Mouse (Mus musculus): ENCODE results near the gene Ugt1a8. TPM values are rescaled to one million over a fixed set of nuclear protein-coding genes. Genes with fewer than 3 reads are reported as not detected.
"Not testable (repeated sequence)": the region's sequence is repeated elsewhere in the genome, so short reads cannot be mapped to it uniquely, and the experiment has no call there.

Gene Ugt1a8
- polyA plus RNA-seq, 1 experiment, result not detected

DNA sequence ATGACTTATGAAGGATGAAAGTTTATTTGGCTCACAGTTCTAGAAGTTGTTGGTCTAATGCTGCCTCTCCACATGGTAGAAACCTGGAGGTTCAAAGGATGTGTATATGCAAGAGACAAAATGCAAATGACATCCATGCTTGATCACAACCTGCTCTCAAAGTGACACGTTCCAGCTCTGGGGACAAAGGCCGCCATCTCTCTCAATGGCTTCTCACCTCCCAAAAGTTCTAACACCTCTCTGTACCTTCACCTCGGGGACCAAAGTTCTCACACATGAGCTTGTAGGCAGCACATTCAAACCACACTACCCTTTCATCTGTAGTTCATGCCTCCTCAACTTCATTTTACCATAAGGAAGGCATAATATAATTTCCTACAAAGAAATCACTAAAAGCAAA is 130.0 kb downstream of the Ugt1a8 start:
- TF ChIP-seq TAL1 (IDR thresholded peaks at IDR 0.05; ENCODE audit: low read length) (no peak), GATA1 (IDR thresholded peaks at IDR 0.05; ENCODE audit: low read length) (no peak)
- Histone ChIP-seq H3K4me1 (ENCODE audit: control insufficient read depth) (peaks cover 3% of the 10 kb centered on the region; the same call in 1 of the 2 replicates), H3K9me3 (ENCODE audit: control insufficient read depth, low read length) (peaks cover 16% of the 10 kb centered on the region), H3K36me3 (ENCODE audit: control insufficient read depth) (no peaks in the 10 kb centered on the region), H3K4me3 (replicated peaks) (no peak overlapping the region), H3K27me3 (ENCODE audit: control insufficient read depth) (no peaks in the 10 kb centered on the region)

DNA sequence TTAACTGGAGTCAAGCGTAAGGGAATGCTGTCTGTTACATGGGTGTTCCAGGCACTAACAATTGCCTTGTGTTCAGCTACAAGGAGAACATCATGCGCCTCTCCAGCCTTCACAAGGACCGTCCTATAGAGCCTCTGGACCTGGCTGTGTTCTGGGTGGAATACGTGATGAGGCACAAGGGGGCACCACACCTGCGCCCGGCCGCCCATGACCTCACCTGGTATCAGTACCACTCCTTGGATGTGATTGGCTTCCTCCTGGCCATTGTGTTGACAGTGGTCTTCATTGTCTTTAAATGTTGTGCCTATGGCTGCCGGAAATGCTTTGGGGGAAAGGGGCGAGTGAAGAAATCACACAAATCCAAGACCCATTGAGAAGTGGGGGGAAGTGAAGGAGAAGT is 130.4 kb downstream of the Ugt1a8 start:
- Histone ChIP-seq H3K4me3 (replicated peaks) (no peak overlapping the region), H3K36me3 (ENCODE audit: control insufficient read depth) (no peaks in the 10 kb centered on the region), H3K4me1 (ENCODE audit: control insufficient read depth) (peaks cover 3% of the 10 kb centered on the region; the same call in 1 of the 2 replicates), H3K9me3 (ENCODE audit: control insufficient read depth, low read length) (peaks cover 16% of the 10 kb centered on the region), H3K27me3 (ENCODE audit: control insufficient read depth) (no peaks in the 10 kb centered on the region)
- TF ChIP-seq TAL1 (IDR thresholded peaks at IDR 0.05; ENCODE audit: low read length) (no peak), GATA1 (IDR thresholded peaks at IDR 0.05; ENCODE audit: low read length) (no peak)

DNA sequence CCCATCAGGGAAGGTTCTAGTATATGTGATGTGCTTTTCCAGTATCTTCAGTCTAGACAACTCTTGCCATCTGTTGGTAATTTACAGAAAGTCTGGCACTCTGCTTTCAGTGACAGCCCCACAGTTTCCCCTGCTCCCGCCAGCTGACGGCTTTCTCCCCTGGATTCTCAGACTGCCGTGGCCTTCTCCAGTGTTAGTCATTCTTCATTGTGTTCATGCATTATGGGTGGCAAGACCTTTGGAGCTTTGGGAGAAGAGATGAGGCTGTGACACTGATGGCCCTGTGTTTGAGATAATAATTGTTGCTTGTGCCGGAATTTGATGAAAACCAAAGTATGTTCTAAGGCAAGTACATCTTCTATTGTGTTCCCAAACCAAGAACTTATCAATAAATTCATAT is 131.0 kb downstream of the Ugt1a8 start:
- H3K4me3 ChIP-seq (replicated peaks), result no peak overlapping the region
- TF ChIP-seq TAL1 (IDR thresholded peaks at IDR 0.05; ENCODE audit: low read length), result no peak
- TF ChIP-seq GATA1 (IDR thresholded peaks at IDR 0.05; ENCODE audit: low read length), result no peak
- peaks cover 3% of the 10 kb centered on the region; the same call in 1 of the 2 replicates for H3K4me1 ChIP-seq (ENCODE audit: control insufficient read depth)
- peaks cover 16% of the 10 kb centered on the region for H3K9me3 ChIP-seq (ENCODE audit: control insufficient read depth, low read length)
- H3K36me3 ChIP-seq (ENCODE audit: control insufficient read depth), result no peaks in the 10 kb centered on the region
- H3K27me3 ChIP-seq (ENCODE audit: control insufficient read depth), result no peaks in the 10 kb centered on the region

DNA sequence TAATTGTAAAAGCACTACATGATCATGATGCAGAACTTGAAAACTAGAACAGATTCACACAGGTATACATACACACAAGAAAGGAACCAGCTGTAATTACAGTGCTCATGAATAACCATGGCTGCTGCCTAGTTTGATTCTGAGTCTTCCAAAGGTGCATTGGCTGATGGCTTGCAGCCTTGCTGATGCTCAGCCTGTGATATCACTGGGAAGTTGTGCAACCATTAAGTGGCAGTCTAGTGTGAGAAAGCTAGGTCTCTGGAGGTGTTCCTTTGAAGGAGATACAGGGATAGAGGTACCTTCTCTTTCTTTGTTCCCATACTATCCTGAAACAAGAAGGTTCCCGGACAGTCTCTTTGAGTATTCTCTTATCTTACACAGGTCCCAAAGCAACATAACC is 131.4 kb downstream of the Ugt1a8 start:
- Histone ChIP-seq H3K4me3 (replicated peaks) (no peak overlapping the region), H3K27me3 (ENCODE audit: control insufficient read depth) (no peaks in the 10 kb centered on the region), H3K9me3 (ENCODE audit: control insufficient read depth, low read length) (peaks cover 14% of the 10 kb centered on the region), H3K4me1 (ENCODE audit: control insufficient read depth) (no peaks in the 10 kb centered on the region), H3K36me3 (ENCODE audit: control insufficient read depth) (no peaks in the 10 kb centered on the region)
- TF ChIP-seq TAL1 (IDR thresholded peaks at IDR 0.05; ENCODE audit: low read length) (no peak), GATA1 (IDR thresholded peaks at IDR 0.05; ENCODE audit: low read length) (no peak)

DNA sequence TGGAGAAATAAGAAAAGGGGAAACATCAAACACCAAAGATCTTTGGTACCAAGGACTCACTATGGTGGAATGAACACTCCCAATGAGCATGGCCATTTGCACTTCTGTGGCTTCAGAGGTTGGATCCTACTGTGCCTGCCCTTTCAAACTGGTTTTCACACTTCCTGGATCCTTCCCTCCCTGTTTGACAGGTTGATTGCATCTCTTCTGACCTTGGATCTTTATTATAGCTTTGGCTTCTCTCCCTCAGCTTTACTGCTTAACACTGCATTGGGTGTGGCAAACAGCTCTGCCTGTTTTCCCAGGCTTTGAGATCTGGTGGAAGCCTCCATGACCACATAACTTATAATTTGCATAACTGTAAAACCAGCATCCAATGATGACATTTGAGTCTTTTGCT is 132.7 kb downstream of the Ugt1a8 start:
- TF ChIP-seq TAL1 (IDR thresholded peaks at IDR 0.05; ENCODE audit: low read length), result no peak
- no peak for TF ChIP-seq GATA1 (IDR thresholded peaks at IDR 0.05; ENCODE audit: low read length)
- H3K9me3 ChIP-seq (ENCODE audit: control insufficient read depth, low read length), result peaks cover 14% of the 10 kb centered on the region
- no peaks in the 10 kb centered on the region for H3K36me3 ChIP-seq (ENCODE audit: control insufficient read depth)
- no peaks in the 10 kb centered on the region for H3K4me1 ChIP-seq (ENCODE audit: control insufficient read depth)
- no peaks in the 10 kb centered on the region for H3K27me3 ChIP-seq (ENCODE audit: control insufficient read depth)
- H3K4me3 ChIP-seq (replicated peaks), result no peak overlapping the region

DNA sequence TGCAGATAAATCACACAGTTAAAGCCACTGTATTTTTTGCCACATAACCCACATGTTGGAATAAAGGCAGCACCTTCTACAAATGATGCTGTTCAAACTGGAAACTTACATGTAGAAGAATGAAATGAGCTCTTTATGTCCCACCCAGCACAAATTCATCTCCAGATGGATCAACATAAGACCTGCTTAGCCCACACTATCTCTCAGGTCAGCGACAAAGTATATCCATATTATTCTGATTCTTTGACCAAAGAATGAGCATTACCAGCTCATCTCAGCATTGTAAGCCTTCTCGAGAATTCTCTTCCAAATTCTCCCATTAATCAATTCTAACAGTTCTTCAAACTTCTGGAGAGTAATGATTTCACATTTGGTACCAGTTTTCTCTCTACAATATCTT is 134.6 kb downstream of the Ugt1a8 start:
- H3K36me3 ChIP-seq (ENCODE audit: control insufficient read depth), result no peaks in the 10 kb centered on the region
- H3K4me3 ChIP-seq (replicated peaks), result no peak overlapping the region
- peaks cover 15% of the 10 kb centered on the region for H3K9me3 ChIP-seq (ENCODE audit: control insufficient read depth, low read length)
- TF ChIP-seq GATA1 (IDR thresholded peaks at IDR 0.05; ENCODE audit: low read length), result no peak
- TF ChIP-seq TAL1 (IDR thresholded peaks at IDR 0.05; ENCODE audit: low read length), result no peak
- no peaks in the 10 kb centered on the region for H3K4me1 ChIP-seq (ENCODE audit: control insufficient read depth)
- H3K27me3 ChIP-seq (ENCODE audit: control insufficient read depth), result no peaks in the 10 kb centered on the region

DNA sequence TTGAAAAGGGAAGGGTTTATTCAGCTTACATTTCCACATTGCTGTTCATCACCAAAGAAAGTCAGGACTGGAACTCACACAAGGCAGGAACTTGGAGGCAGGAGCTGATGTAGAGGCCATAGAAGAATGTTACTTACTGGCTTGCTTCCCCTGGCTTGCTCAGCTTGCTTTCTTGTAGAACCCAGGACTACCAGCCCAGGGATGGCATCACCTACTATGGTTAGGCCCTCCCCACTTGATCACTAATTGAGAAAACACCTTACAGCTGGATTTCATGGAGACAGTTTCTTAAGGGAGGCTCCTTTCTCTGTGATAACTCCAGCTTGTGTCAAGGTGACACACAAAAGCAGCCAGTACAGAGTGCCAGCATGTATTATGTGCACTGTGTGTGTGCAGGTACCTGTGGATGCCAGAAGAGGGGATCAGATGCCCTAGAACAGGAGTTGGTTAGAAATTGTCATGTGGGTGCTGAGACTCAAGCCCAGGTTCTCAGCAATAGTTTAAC is 135.4 kb downstream of the Ugt1a8 start:
- H3K4me3 ChIP-seq (replicated peaks); H3K36me3 ChIP-seq (ENCODE audit: control insufficient read depth); H3K4me1 ChIP-seq (ENCODE audit: control insufficient read depth); H3K27me3 ChIP-seq (ENCODE audit: control insufficient read depth): not testable (repeated sequence)
- peaks cover 15% of the 10 kb centered on the region for H3K9me3 ChIP-seq (ENCODE audit: control insufficient read depth, low read length)

DNA sequence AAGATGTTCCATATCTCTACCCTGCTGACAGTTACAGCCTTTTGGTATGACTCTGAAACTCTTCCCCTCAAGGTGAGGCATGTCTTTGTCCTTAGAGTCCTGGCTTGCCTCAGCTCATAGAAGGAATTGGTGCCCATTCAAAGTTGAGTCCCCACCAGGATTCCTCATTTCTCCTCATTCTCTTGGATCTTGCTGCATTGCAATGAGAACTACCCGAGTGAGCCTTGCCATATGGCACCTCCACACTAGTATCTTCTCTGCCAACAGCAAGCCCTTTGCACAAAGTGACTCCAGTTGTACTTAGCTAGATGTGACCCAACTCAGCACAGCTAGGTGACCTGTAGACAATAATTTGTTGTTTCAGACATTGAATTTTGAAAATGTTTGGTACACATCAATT is 136.0 kb downstream of the Ugt1a8 start:
- Histone ChIP-seq H3K27me3 (ENCODE audit: control insufficient read depth) (no peaks in the 10 kb centered on the region), H3K4me3 (replicated peaks) (no peak overlapping the region), H3K36me3 (ENCODE audit: control insufficient read depth) (no peaks in the 10 kb centered on the region), H3K4me1 (ENCODE audit: control insufficient read depth) (peaks cover 3% of the 10 kb centered on the region), H3K9me3 (ENCODE audit: control insufficient read depth, low read length) (peaks cover 18% of the 10 kb centered on the region)
- TF ChIP-seq GATA1 (IDR thresholded peaks at IDR 0.05; ENCODE audit: low read length) (no peak), TAL1 (IDR thresholded peaks at IDR 0.05; ENCODE audit: low read length) (no peak)

DNA sequence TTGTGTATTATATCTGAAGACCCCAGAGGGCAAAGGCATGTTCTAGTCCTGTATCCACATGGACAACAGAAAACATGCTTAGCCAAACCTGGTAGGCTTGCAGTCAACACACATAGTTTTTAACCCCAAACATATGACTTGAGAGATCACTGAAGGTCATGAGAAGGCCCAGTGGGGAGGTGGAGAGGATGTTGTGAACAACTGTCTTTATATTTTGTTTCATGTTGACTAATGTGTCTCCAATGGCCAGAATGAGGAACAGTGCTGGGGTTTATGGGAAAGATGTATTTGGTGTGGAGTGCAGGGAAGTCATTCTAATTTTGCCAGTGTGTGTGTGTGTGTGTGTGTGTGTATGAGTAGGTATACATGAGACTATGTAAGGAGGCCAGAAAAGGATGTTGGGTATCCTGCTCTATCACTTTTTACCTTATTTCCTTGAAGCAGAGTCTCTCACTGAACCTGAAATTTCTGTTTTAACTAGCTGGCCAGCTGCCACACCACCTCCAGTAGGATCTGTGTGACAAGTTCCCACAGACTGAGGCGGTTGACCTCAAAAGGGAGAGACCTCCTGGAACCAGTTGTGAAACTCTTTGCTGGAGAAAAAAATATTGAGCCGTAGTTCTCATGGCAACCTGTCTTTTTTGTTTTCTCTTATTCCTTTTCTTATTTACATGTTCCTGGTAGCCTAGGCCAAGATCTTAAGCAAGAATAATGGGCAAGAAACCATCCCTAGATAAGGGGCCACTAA is 136.6 kb downstream of the Ugt1a8 start:
- Histone ChIP-seq H3K9me3 (ENCODE audit: control insufficient read depth, low read length) (peaks cover 18% of the 10 kb centered on the region), H3K4me3 (replicated peaks) (no peak overlapping the region), H3K27me3 (ENCODE audit: control insufficient read depth) (no peaks in the 10 kb centered on the region), H3K4me1 (ENCODE audit: control insufficient read depth) (peaks cover 3% of the 10 kb centered on the region), H3K36me3 (ENCODE audit: control insufficient read depth) (no peaks in the 10 kb centered on the region)
- TF ChIP-seq GATA1 (IDR thresholded peaks at IDR 0.05; ENCODE audit: low read length), result no peak
- TF ChIP-seq TAL1 (IDR thresholded peaks at IDR 0.05; ENCODE audit: low read length), result no peak

DNA sequence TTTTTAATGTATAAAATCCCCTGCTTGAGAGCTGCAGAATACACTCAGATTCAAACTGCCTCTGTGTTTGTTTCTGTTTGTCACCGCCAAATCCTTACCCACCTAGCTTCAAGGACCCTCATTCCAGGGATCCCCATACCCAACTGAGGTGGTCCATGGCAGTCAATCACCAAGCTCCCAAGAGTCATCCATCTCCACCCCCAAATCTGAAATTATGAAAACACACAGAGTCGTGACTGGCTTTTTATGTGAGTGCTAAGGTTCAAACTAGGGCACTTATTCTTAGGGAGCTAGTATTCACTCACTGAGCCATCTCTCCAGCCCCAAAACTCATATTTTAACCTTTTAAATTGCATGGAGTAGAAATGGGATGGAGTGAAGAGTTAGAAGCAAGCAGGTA is 137.7 kb downstream of the Ugt1a8 start:
- H3K36me3 ChIP-seq (ENCODE audit: control insufficient read depth); H3K27me3 ChIP-seq (ENCODE audit: control insufficient read depth); H3K4me1 ChIP-seq (ENCODE audit: control insufficient read depth); H3K4me3 ChIP-seq (replicated peaks): not testable (repeated sequence)
- H3K9me3 ChIP-seq (ENCODE audit: control insufficient read depth, low read length), result peaks cover 23% of the 10 kb centered on the region
